Mouse (Mus musculus) E14TG2a.4 (cell line): ENCODE data around the gene Jakmip3.

Experiments
- H3K27me3 ChIP-seq: 2 replicates; pipeline ENCODE4 v1.6.1; 2014; ENCODE audit warnings: low read length, control low read depth; ENCODE audit not compliant: insufficient read depth
- H3K36me3 ChIP-seq: 2 replicates; pipeline ENCODE4 v1.6.1; 2014; ENCODE audit warnings: low read length, control low read depth; ENCODE audit not compliant: insufficient read depth
- H3K4me1 ChIP-seq: replicated peaks from 2 replicates; pipeline ENCODE4 v1.6.1; 2014; ENCODE audit warnings: low read depth, low read length, control low read depth
- H3K4me3 ChIP-seq: replicated peaks from 2 replicates; pipeline ENCODE4 v1.5.1; 2014; ENCODE audit warnings: mild to moderate bottlenecking, low read length
- H3K9me3 ChIP-seq: 2 replicates; pipeline ENCODE4 v1.6.1; 2014; ENCODE audit warnings: low read length, control low read depth
- CTCF ChIP-seq: conservative IDR thresholded peaks from 2 replicates; pipeline ENCODE4 v1.5.1; 2014; ENCODE audit warnings: low read length
- NANOG ChIP-seq: IDR thresholded peaks from 2 replicates; pipeline ENCODE4 v1.6.1; 2014; ENCODE audit warnings: borderline replicate concordance, low read length, mixed read lengths
- POU5F1 ChIP-seq: IDR thresholded peaks from 2 replicates; pipeline ENCODE4 v1.6.1; 2014; ENCODE audit warnings: low read length, borderline replicate concordance

Jakmip3 gene

GRCm38 (mm10) chr7:139092676-139093075 is 152.1 kb downstream of the Jakmip3 start:
- Histone ChIP-seq H3K4me3 (no peak overlapping the region), H3K9me3 (no peaks in the 10 kb centered on the region), H3K36me3 (no peaks in the 10 kb centered on the region), H3K4me1 (peaks cover 11% of the 10 kb centered on the region; the same call in 1 of the 2 replicates), H3K27me3 (peaks cover 60% of the 10 kb centered on the region)
- TF ChIP-seq CTCF, result no peak
- no peak for TF ChIP-seq NANOG
- TF ChIP-seq POU5F1, result no peak

- H3K4me1 ChIP-seq, result peaks cover 11% of the 10 kb centered on the region; the same call in 1 of the 2 replicates
- H3K4me3 ChIP-seq, result no peak overlapping the region
- H3K9me3 ChIP-seq, result no peaks in the 10 kb centered on the region
- H3K36me3 ChIP-seq, result no peaks in the 10 kb centered on the region
- TF ChIP-seq CTCF, result no peak
- no peak for TF ChIP-seq POU5F1
- TF ChIP-seq NANOG, result no peak
- H3K27me3 ChIP-seq, result peaks cover 58% of the 10 kb centered on the region
These were observed 152.6 kb downstream of the Jakmip3 start for GRCm38 (mm10) chr7:139093124-139093523.

- no peak for TF ChIP-seq CTCF
- H3K9me3 ChIP-seq, result no peaks in the 10 kb centered on the region
- no peak overlapping the region for H3K4me3 ChIP-seq
- H3K27me3 ChIP-seq, result peaks cover 52% of the 10 kb centered on the region
- H3K4me1 ChIP-seq, result peaks cover 11% of the 10 kb centered on the region; the same call in 1 of the 2 replicates
- H3K36me3 ChIP-seq, result no peaks in the 10 kb centered on the region
These were observed 153.3 kb downstream of the Jakmip3 start for GRCm38 (mm10) chr7:139093781-139094180.

GRCm38 (mm10) chr7:139094761-139095160 is 154.2 kb downstream of the Jakmip3 start:
- TF ChIP-seq NANOG (no peak), CTCF (no peak), POU5F1 (no peak)
- H3K27me3 ChIP-seq, result peaks cover 45% of the 10 kb centered on the region
- H3K4me3 ChIP-seq, result no peak overlapping the region
- H3K4me1 ChIP-seq, result peaks cover 11% of the 10 kb centered on the region; the same call in 1 of the 2 replicates
- H3K36me3 ChIP-seq, result no peaks in the 10 kb centered on the region
- H3K9me3 ChIP-seq, result no peaks in the 10 kb centered on the region

- no peaks in the 10 kb centered on the region for H3K36me3 ChIP-seq
- H3K27me3 ChIP-seq, result peaks cover 44% of the 10 kb centered on the region
- no peak overlapping the region for H3K4me3 ChIP-seq
- no peaks in the 10 kb centered on the region for H3K9me3 ChIP-seq
- no peak for TF ChIP-seq NANOG
- TF ChIP-seq POU5F1, result no peak
- TF ChIP-seq CTCF, result no peak
- H3K4me1 ChIP-seq, result peaks cover 11% of the 10 kb centered on the region; the same call in 1 of the 2 replicates
These were observed 154.8 kb downstream of the Jakmip3 start for GRCm38 (mm10) chr7:139095282-139095681.

- Histone ChIP-seq H3K4me3 (no peak overlapping the region), H3K4me1 (peaks cover 11% of the 10 kb centered on the region; the same call in 1 of the 2 replicates), H3K36me3 (no peaks in the 10 kb centered on the region), H3K27me3 (peaks cover 37% of the 10 kb centered on the region), H3K9me3 (no peaks in the 10 kb centered on the region)
- no peak for TF ChIP-seq NANOG
- TF ChIP-seq CTCF, result no peak
- TF ChIP-seq POU5F1, result no peak
These were observed 155.9 kb downstream of the Jakmip3 start for GRCm38 (mm10) chr7:139096399-139096798.

GRCm38 (mm10) chr7:139100531-139101095 is 160.1 kb downstream of the Jakmip3 start:
- Histone ChIP-seq H3K27me3 (peaks cover 31% of the 10 kb centered on the region), H3K9me3 (no peaks in the 10 kb centered on the region), H3K4me1 (no peaks in the 10 kb centered on the region), H3K4me3 (no peak overlapping the region), H3K36me3 (no peaks in the 10 kb centered on the region)
- no peak for TF ChIP-seq CTCF
- no peak for TF ChIP-seq POU5F1
- TF ChIP-seq NANOG, result no peak

- H3K36me3 ChIP-seq, result no peaks in the 10 kb centered on the region
- H3K27me3 ChIP-seq, result peaks cover 27% of the 10 kb centered on the region
- H3K4me3 ChIP-seq, result no peak overlapping the region
- H3K4me1 ChIP-seq, result no peaks in the 10 kb centered on the region
- no peaks in the 10 kb centered on the region for H3K9me3 ChIP-seq
- no peak for TF ChIP-seq POU5F1
- no peak for TF ChIP-seq NANOG
- no peak for TF ChIP-seq CTCF
These were observed 160.8 kb downstream of the Jakmip3 start for GRCm38 (mm10) chr7:139101286-139101804.

GRCm38 (mm10) chr7:139101826-139102225 is 161.3 kb downstream of the Jakmip3 start:
- H3K36me3 ChIP-seq, result no peaks in the 10 kb centered on the region
- H3K27me3 ChIP-seq, result peaks cover 24% of the 10 kb centered on the region
- TF ChIP-seq NANOG (no peak), POU5F1 (no peak), CTCF (no peak)
- H3K9me3 ChIP-seq, result no peaks in the 10 kb centered on the region
- H3K4me1 ChIP-seq, result no peaks in the 10 kb centered on the region
- no peak overlapping the region for H3K4me3 ChIP-seq
